Mouse (Mus musculus) midbrain, embryonic 10.5 days (tissue): Measurements from ENCODE around the gene Cit. TPM values are rescaled to one million over a fixed set of nuclear protein-coding genes. Genes with fewer than 3 reads are reported as not detected.

Experiments used
- DNase-seq: peaks from one replicate; pipeline ENCODE4 v3.0.0-alpha.2; 2017; ENCODE audit warnings: low spot score
- H3K27ac ChIP-seq: fragments of 300-500 bp; sonication (generic); replicated peaks from 2 replicates; pipeline ENCODE4 v1.5.1; 2016; ENCODE audit warnings: mild to moderate bottlenecking
- H3K27me3 ChIP-seq: fragments of 300-500 bp; sonication (generic); 2 replicates; pipeline ENCODE4 v1.6.1; 2016; ENCODE audit warnings: low read depth, mild to moderate bottlenecking; ENCODE audit not compliant: poor library complexity, severe bottlenecking
- H3K36me3 ChIP-seq: fragments of 300-500 bp; sonication (generic); 2 replicates; pipeline ENCODE4 v1.6.1; 2016; ENCODE audit warnings: mild to moderate bottlenecking, moderate library complexity
- H3K4me1 ChIP-seq: fragments of 300-500 bp; sonication (generic); 2 replicates; pipeline ENCODE4 v1.6.1; 2016
- H3K4me3 ChIP-seq: fragments of 300-500 bp; sonication (generic); 2 replicates; pipeline ENCODE4 v1.5.1; 2016; ENCODE audit warnings: mild to moderate bottlenecking, moderate library complexity
- H3K9me3 ChIP-seq: fragments of 300-500 bp; sonication (generic); replicated peaks from 2 replicates; pipeline ENCODE4 v1.6.1; 2016; ENCODE audit warnings: mild to moderate bottlenecking
- WGBS: fragments of 180-500 bp; shearing (Covaris S2); methylation state at CpG from one replicate; pipeline ENCODE4 v1.1.7; 2016; 5-methylcytosine and 5-hydroxymethylcytosine counted together
- polyA plus RNA-seq: library from polyadenylated mRNA; unstranded; fragments of >200 nt; fragmentation: Nextera tagmentation; extraction: Ambion mirVana; gene quantifications from 2 replicates; pipeline ENCODE4 v1.2.1, GENCODE M21; 2016

Gene Cit
- polyA plus RNA-seq, 1 experiment from 2014 or later: 45.5 TPM

DNA sequence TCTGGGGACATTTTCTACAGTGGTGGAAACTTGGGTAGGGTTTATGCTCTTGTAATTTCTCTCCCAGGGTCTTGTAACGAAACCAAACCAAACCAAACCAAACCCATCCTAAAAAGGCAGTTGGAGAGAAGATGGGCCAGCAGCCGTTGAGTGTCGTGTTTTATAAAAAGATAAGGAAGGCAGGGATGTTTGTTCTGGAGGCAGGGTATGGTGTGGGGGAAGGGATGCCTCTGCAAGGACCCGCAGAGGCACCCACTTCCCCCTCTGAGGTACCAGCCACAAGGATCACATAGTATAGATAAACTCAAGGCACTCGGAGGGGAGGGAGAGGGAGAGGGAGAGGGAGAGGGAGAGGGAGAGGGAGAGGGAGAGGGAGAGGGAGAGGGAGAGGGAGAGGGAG lies 4.6 kb upstream of the Cit start:
- 83% methylated on average over 5 of the region's 5 CpGs for WGBS
- H3K27ac ChIP-seq: no peak overlapping the region
- no peak overlapping the region for H3K4me3 ChIP-seq
- DNase-seq: no peak
- H3K4me1 ChIP-seq: peaks cover 11% of the 10 kb centered on the region
- no peaks in the 10 kb centered on the region; the same call in 1 of the 2 replicates for H3K9me3 ChIP-seq
- H3K27me3 ChIP-seq: no peaks in the 10 kb centered on the region
- no peaks in the 10 kb centered on the region for H3K36me3 ChIP-seq

DNA sequence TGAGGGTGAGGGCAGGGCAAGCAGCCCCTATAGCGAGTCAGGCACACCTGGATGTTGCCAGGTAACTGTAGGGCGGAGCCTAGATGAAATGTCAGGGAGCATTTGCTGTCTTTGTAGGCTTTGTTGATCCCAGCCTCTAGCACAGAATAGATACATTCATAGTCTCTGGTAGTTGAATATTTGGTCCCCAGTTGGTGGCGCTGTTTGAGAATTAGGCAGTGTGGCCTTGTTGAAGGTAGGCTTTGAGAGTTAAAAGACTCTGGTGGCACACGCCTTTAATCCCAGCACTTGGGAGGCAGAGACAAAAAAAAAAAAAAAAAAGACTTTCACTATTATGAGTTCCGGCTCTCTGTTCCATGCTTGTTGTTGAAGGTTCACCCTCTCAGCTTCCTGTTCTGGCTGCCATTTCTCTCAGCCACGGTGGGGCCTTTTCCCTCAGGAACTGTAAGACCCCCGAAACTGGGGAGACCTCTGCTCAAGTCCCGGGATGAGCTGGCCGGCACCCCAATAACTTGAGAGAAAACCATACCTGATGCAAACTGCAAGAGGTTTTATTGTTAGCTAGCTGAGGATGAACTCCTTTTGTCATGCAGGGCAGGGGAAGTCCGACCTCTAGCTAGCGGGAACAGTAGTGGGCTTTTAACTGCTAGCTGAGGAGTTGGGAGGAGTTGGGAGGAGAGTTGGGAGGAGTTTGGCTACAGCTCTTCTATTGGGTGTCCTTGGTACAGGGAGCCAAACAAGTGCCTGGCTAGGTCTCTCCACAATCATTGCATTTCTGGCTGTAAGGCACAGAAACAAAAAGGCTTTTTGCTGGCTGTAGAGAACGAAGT lies 3.9 kb upstream of the Cit start:
- H3K4me3 ChIP-seq: no peak overlapping the region
- no peaks in the 10 kb centered on the region for H3K27me3 ChIP-seq
- 78% methylated on average over 12 of the region's 12 CpGs for WGBS
- H3K36me3 ChIP-seq: 0 out of 2 replicates have a peak, but pooled peaks cover under 1% of the 10 kb centered on the region
- H3K9me3 ChIP-seq: no peaks in the 10 kb centered on the region; the same call in 1 of the 2 replicates
- no peak overlapping the region for H3K27ac ChIP-seq
- no peak for DNase-seq
- peaks cover 18% of the 10 kb centered on the region for H3K4me1 ChIP-seq

DNA sequence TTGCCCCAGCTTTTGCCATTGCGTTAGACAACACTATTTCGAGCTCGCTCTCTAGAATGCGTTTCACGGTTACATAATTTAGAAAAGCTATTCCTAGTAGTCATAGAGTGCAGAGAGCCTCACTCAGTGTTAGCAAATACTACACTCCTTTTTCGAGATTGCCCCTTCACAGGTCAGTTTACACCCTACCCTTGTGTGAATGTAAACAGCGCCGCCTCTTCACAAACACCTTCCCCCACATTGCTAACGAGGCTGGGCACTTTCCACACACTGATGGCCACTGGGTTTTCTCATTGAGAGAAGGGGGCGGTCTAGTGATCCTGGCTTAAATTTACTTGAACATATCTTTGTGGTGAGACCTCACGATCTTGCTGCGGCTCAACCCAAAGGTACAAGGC lies 711 bp upstream of the Cit start:
- Histone ChIP-seq H3K4me1 (peaks cover 45% of the 10 kb centered on the region), H3K4me3 (peak overlapping the region; percentile 98), H3K27me3 (no peaks in the 10 kb centered on the region), H3K36me3 (peaks cover 32% of the 10 kb centered on the region), H3K27ac (peak overlapping the region; percentile 94), H3K9me3 (no peaks in the 10 kb centered on the region; the same call in 1 of the 2 replicates)
- no peak for DNase-seq
- whole genome bisulfite sequencing: 5% methylated on average over 12 of the region's 12 CpGs

DNA sequence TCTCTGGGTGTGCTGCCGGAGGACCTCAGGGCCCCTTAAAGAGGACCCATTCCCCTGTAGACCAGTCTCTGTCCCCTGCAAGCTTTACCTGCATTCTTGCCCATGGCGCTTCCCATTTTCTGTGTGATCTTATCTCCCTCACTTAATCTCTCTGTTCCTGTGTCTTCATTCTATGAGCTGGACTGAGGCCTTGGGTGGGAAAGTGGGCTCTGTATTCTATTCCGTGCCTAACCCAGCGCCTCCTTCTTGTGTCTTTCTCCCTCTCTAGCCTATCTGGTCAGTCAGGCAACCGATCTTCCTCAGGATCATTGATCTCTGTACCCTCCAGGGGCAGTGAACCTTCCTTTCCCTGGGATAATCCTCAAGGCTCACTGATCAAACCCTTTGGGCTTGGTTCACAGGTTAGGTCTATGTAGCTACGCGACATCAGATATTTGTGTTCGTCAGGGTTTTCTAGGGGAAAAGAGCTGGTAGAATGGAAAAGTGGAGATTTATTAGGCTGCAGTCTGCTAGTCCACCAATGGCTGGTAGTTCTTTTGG lies 627 bp downstream of the Cit start:
- no peaks in the 10 kb centered on the region; the same call in 1 of the 2 replicates for H3K9me3 ChIP-seq
- 35% methylated on average over 8 of the region's 8 CpGs for WGBS
- no peak for DNase-seq
- H3K4me3 ChIP-seq: peak overlapping the region; percentile 98
- H3K27me3 ChIP-seq: no peaks in the 10 kb centered on the region
- peaks cover 45% of the 10 kb centered on the region for H3K4me1 ChIP-seq
- H3K27ac ChIP-seq: peak overlapping the region; percentile 95
- H3K36me3 ChIP-seq: peaks cover 45% of the 10 kb centered on the region

DNA sequence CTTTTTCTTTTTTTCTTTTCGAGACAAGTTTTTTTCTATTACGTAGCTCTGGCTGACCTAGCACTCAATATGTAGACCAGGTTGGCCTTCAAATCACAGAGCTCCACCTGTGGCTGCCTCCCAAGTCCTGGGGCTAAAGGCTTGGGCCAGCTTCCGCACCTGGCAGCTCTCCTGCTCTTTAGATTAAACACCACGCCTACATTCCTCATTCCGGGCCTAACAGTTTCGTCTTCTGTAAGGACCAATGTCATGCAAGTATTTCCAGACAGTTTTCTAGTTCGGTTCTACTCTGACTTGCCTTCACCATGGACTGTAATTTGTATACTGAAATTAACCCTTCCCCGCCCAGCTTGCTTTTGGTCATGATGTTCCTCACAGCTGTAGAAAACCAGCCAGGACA lies 2.1 kb downstream of the Cit start:
- Histone ChIP-seq H3K9me3 (no peaks in the 10 kb centered on the region; the same call in 1 of the 2 replicates), H3K36me3 (peaks cover 60% of the 10 kb centered on the region), H3K4me3 (no peak overlapping the region), H3K4me1 (peaks cover 45% of the 10 kb centered on the region), H3K27ac (no peak overlapping the region), H3K27me3 (no peaks in the 10 kb centered on the region)
- WGBS: 91% methylated on average over 8 of the region's 8 CpGs
- no peak for DNase-seq

DNA sequence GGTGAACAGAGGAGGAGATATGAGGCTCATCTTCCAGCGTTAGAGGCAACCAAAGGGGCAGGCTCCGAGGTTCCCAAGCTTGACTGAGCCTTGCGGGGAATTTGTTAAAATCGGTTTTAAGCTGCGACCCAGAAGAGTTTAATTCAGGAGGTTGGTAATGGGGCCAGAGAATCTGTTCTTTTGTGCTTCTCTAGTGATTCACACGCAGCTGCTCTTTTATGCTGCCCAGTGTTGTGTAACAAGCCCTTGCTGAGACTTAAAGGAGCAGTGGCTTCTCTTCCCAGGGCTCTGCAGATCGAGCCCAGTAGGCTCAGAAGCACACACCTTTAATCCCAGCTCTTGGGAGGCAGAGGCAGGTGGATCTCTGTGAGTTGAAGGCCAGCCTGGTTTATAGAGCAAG lies 3.4 kb downstream of the Cit start:
- Histone ChIP-seq H3K27me3 (no peaks in the 10 kb centered on the region), H3K9me3 (no peaks in the 10 kb centered on the region; the same call in 1 of the 2 replicates), H3K4me3 (no peak overlapping the region), H3K27ac (no peak overlapping the region), H3K36me3 (peaks cover 73% of the 10 kb centered on the region), H3K4me1 (peaks cover 45% of the 10 kb centered on the region)
- 59% methylated on average over 7 of the region's 7 CpGs for WGBS
- no peak for DNase-seq

DNA sequence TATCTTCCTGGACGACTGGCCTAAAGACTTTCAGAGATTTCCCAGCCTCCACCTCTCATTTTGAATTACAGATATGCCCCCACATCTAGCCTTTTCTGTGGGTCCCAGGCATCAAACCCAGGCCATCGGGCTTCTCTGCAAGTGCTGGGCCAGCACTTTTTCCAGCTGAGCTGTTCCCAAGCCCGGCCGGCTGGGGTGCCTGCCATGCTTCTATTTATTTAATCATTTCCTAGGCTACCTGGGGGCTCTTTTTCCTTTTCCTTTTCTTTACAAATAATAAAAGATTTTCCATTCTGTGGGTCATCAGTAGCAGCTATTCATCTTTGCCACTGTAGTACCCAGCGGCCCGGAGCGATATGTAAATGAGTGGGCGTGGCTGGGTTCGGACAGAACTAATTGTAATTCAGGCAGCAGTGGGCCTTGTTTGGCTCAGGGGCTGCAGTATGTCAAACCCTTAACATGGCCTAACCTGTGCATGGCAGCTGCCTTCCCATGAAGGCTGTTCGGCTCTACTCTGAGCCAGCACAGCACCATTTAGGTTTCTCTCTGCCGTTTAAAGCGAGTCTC lies 4.3 kb downstream of the Cit start:
- Histone ChIP-seq H3K27ac (no peak overlapping the region), H3K4me3 (no peak overlapping the region), H3K9me3 (no peaks in the 10 kb centered on the region; the same call in 1 of the 2 replicates), H3K36me3 (peaks cover 81% of the 10 kb centered on the region), H3K4me1 (peaks cover 40% of the 10 kb centered on the region), H3K27me3 (no peaks in the 10 kb centered on the region)
- no peak for DNase-seq
- 87% methylated on average over 12 of the region's 12 CpGs for WGBS

DNA sequence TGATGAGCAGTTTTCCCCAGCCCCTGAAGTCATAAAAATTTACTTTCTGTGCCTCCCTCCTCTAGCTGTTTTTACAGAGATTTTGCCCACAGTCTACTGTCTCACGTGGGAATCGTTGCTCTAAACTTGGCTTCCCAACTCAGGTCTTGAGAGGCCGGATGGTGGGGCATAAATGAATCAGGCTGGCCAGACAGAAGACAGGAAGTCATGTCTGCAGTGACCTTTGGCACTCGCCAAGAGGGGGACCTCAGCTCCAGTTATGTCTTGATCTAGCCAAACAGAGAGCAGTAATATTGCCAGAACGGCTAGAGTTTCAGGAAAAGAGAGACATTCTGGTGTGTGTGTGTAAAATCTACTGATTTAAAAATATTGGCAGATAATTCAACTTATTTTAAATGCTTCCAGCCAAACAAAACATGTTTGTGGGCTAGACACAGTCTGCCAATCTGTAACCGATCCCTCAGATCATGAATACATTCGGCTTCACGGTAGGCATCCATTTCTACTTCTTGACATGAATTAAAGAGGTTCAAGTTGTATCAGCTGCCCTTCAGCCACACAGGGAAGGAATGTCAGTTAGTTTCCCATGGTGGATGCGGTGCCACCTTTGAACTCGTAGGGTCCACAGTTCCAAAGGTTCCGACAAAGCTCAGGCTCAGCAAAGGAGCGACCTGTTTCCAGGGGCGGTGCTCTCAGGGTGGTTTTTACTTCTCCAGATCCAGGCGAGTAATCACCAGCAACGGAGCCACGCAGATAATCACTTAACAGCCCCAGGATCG lies 5.4 kb downstream of the Cit start:
- Histone ChIP-seq H3K27ac (no peak overlapping the region), H3K4me3 (no peak overlapping the region), H3K27me3 (no peaks in the 10 kb centered on the region), H3K9me3 (no peaks in the 10 kb centered on the region; the same call in 1 of the 2 replicates), H3K36me3 (peaks cover 92% of the 10 kb centered on the region), H3K4me1 (peaks cover 35% of the 10 kb centered on the region)
- 92% methylated on average over 17 of the region's 17 CpGs for WGBS
- no peak for DNase-seq

DNA sequence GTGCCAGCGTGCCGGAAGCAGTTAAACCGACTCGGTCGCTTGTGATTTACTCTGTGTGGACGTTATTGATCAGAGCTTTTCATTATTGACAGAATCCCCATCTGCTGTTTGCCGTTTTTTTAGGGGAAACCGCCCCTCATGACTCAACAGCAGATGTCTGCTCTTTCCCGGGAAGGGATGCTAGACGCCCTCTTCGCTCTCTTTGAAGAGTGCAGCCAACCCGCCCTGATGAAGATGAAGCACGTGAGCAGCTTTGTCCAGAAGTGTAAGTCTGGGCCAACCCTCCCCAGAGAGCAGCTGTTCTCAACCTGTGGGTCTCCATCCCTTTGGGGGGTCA lies 5.9 kb downstream of the Cit start:
- Histone ChIP-seq H3K36me3 (peaks cover 97% of the 10 kb centered on the region), H3K4me1 (peaks cover 29% of the 10 kb centered on the region), H3K4me3 (no peak overlapping the region), H3K27me3 (no peaks in the 10 kb centered on the region), H3K27ac (no peak overlapping the region), H3K9me3 (no peaks in the 10 kb centered on the region; the same call in 1 of the 2 replicates)
- WGBS: 88% methylated on average over 13 of the region's 13 CpGs
- DNase-seq: no peak

DNA sequence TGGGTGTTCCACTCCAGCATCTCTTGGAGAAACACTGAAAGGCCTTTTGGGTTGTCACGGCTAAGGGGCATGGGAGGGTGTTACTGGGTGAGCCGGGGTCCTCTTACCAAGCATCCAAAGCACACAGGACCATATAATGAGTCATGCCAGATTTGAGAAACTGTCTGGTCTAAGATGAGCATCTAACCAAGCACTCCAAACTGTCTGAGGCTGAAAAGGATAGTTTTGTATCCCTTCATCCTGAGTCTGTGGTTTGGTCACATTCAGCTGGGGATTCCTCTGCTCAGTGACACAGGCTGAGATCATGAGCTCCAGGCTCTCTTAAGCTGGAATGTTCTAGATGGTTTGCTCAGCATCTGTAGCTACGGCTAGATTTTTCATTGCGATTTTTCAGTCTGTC lies 7.4 kb downstream of the Cit start:
- H3K36me3 ChIP-seq: peaks cover 97% of the 10 kb centered on the region
- no peak for DNase-seq
- 94% methylated on average over 4 of the region's 4 CpGs for WGBS

DNA sequence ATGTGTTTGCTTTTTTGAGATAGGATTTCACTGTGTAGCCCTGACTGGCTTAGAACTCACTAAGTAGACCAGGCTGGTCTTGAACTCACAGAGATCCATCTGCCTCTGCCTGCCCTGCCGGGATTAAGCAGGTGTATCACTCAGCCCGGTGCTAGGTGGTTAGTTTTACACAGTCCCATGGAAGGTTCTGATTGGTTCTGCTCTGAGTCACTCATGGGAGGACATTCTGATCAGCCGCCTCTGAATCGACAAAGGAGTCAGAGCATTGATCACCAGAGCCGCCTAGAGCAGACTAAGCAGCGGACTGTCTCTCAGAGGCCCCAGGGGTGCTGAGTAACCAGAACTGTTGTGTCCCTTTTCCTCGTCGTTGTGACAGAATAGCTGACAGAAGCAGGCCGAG lies 8.6 kb downstream of the Cit start:
- Histone ChIP-seq H3K27ac (no peak overlapping the region), H3K36me3 (peaks cover 96% of the 10 kb centered on the region), H3K9me3 (no peaks in the 10 kb centered on the region; the same call in 1 of the 2 replicates), H3K4me3 (no peak overlapping the region), H3K4me1 (peaks cover 10% of the 10 kb centered on the region), H3K27me3 (no peaks in the 10 kb centered on the region)
- no peak for DNase-seq
- WGBS: 87% methylated on average over 9 of the region's 9 CpGs

More for the DNA sequence above, 7.4 kb downstream of the Cit start:
- no peak overlapping the region for H3K27ac ChIP-seq
- no peak overlapping the region for H3K4me3 ChIP-seq
- H3K9me3 ChIP-seq: no peaks in the 10 kb centered on the region; the same call in 1 of the 2 replicates
- no peaks in the 10 kb centered on the region for H3K27me3 ChIP-seq
- peaks cover 15% of the 10 kb centered on the region for H3K4me1 ChIP-seq

DNA sequence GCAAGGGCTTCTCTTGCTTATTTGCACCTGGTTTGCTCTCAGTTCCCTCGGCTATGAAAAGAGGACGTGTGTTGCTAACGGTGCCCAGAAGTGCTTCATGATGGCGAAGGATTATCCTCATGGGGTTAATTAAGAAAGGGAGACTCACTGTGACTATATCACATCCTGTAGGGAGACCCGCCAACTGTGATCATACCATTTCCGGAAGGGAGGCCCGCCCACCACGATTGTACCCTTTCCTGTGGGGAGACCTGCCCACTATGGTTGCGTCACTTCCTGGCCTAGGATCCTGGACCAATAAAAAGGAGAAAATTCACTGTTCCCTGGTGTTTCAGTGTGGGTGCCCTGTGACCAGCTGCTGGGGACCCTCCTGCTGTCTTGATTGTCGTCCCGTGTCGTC lies 9.3 kb downstream of the Cit start:
- Histone ChIP-seq H3K27ac (no peak overlapping the region), H3K9me3 (no peaks in the 10 kb centered on the region), H3K4me3 (no peak overlapping the region), H3K4me1 (peaks cover 9% of the 10 kb centered on the region), H3K36me3 (peaks cover 95% of the 10 kb centered on the region), H3K27me3 (no peaks in the 10 kb centered on the region)
- DNase-seq: no peak
- 92% methylated on average over 12 of the region's 12 CpGs for WGBS
